Mouse (Mus musculus) G1E (cell line): ENCODE results near the gene Parp9.

Source experiments
- CTCF ChIP-seq: IDR thresholded peaks from 2 replicates; pipeline ENCODE4 v1.5.1; 2012; ENCODE audit warnings: low read depth, low read length, inconsistent platforms, mixed read lengths
- GATA1 ChIP-seq: IDR thresholded peaks from 2 replicates; pipeline ENCODE4 v1.6.1; 2012; ENCODE audit warnings: borderline replicate concordance, low read length, inconsistent platforms, mixed read lengths
- GATA2 ChIP-seq: IDR thresholded peaks from 2 replicates; pipeline ENCODE4 v1.6.1; 2012; ENCODE audit warnings: low read depth, low read length, inconsistent platforms, borderline replicate concordance
- POLR2AphosphoS5 ChIP-seq: IDR thresholded peaks from 2 replicates; pipeline ENCODE4 v1.6.1; 2012; ENCODE audit warnings: low read depth, low read length, inconsistent platforms; ENCODE audit not compliant: insufficient replicate concordance
- TAL1 ChIP-seq: conservative IDR thresholded peaks from 2 replicates; pipeline ENCODE4 v1.6.1; 2012; ENCODE audit warnings: low read depth, low read length, inconsistent platforms, mixed read lengths

DNA sequence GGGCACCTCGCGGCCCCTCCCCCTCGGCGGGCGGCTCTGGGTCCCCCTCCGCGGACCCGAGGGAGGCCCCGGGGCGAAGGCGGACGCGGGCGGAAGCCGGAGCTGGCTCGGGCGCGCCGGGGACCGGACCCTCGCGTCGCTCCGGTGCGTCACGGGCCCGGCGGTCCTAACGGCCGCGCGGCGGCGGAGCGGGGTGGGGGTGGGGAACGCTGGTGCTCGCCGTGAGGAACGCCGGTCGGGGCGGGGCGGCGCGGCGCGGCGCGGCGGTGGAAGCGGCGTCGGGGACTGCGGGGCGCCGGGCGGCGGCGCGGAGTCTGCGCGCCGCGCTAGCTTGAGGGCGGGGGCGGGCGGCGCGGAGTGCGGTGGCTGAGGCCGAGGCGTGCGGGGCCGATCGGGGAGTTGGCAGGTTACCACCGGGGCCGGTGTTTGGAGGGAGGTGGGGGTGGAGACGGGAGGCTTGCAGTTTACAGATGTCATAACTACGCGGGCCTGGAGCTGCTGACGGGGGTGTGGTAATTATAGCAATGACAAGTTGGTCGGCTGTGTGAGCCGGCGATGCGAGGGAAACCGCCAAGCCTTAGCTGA lies 45.3 kb downstream of the Parp9 start:
- TF ChIP-seq CTCF (no peak), GATA1 (no peak), TAL1 (no peak), GATA2 (no peak), POLR2AphosphoS5 (no peak)
